Mouse (Mus musculus) MEL (cell line): Measurements from ENCODE around the gene Scamp4. TPM values are rescaled to one million over a fixed set of nuclear protein-coding genes. Genes with fewer than 3 reads are reported as not detected.

ENCODE experiments used
- DNase-seq: peaks from one replicate; pipeline ENCODE4 v3.0.0; 2011; ENCODE audit warnings: low read depth, low spot score
- H3K27ac ChIP-seq: 2 replicates; pipeline ENCODE4 v1.5.1; 2012; ENCODE audit warnings: low read depth, mild to moderate bottlenecking, control low read depth, low read length, moderate library complexity; ENCODE audit not compliant: control insufficient read depth
- H3K27me3 ChIP-seq, 2 experiments: fragments of 150-350 bp in 1 of 2; sonication (generic) in 1 of 2; 2 replicates each; pipeline ENCODE4 v1.6.1; 2012; ENCODE audit warnings: low read length in 2 of 2, mild to moderate bottlenecking in 2 of 2, improper control_type of control experiment in 1 of 2, moderate library complexity in 1 of 2; ENCODE audit not compliant: insufficient read depth in 2 of 2, control insufficient read depth in 1 of 2
- H3K36me3 ChIP-seq, 2 experiments: 2 replicates each; pipeline ENCODE4 v1.6.1; 2012 to 2014; ENCODE audit warnings: low read length in 2 of 2, improper control_type of control experiment in 1 of 2, inconsistent platforms in 1 of 2, mild to moderate bottlenecking in 1 of 2; ENCODE audit not compliant: insufficient read depth in 2 of 2, control insufficient read depth in 1 of 2
- H3K4me1 ChIP-seq, 2 experiments: fragments of 150-350 bp in 1 of 2; sonication (generic) in 1 of 2; 2 replicates each; pipeline ENCODE4 v1.6.1; 2012; ENCODE audit warnings: low read length in 2 of 2, improper control_type of control experiment in 1 of 2, mild to moderate bottlenecking in 1 of 2; ENCODE audit not compliant: insufficient read depth in 2 of 2, control insufficient read depth in 1 of 2
- H3K4me3 ChIP-seq, 2 experiments: fragments of 150-350 bp in 1 of 2; sonication (generic) in 1 of 2; 2 replicates each; pipeline ENCODE4 v1.5.1; 2012; ENCODE audit warnings: low read depth in 2 of 2, low read length in 2 of 2, mild to moderate bottlenecking in 2 of 2, moderate library complexity in 2 of 2, control low read depth in 1 of 2, improper control_type of control experiment in 1 of 2; ENCODE audit not compliant: control insufficient read depth in 1 of 2, insufficient read depth in 1 of 2
- H3K79me2 ChIP-seq: 2 replicates; pipeline ENCODE4 v1.6.1; 2012; ENCODE audit warnings: mild to moderate bottlenecking, low read length, moderate library complexity; ENCODE audit not compliant: control insufficient read depth, poor library complexity, insufficient read depth
- H3K9ac ChIP-seq: 2 replicates; pipeline ENCODE4 v1.6.1; 2012; ENCODE audit warnings: low read depth, mild to moderate bottlenecking, control low read depth, low read length, moderate library complexity; ENCODE audit not compliant: control insufficient read depth, poor library complexity, severe bottlenecking
- H3K9me3 ChIP-seq: fragments of 150-350 bp; sonication (generic); replicated peaks from 2 replicates; pipeline ENCODE4 v1.6.1; 2012; ENCODE audit warnings: mild to moderate bottlenecking, low read length, improper control_type of control experiment, moderate library complexity; ENCODE audit not compliant: insufficient read depth
- BHLHE40 ChIP-seq: IDR thresholded peaks from 2 replicates; pipeline ENCODE4 v1.6.1; 2012; ENCODE audit warnings: low read depth, mild to moderate bottlenecking, inconsistent platforms, low read length, improper control_type of control experiment, borderline replicate concordance
- CTCF ChIP-seq, 3 experiments: IDR thresholded peaks in 2 of 3; conservative IDR thresholded peaks in 1 of 3; 2 replicates each; pipeline ENCODE4 v1.5.1; 2011 to 2012; ENCODE audit warnings: low read length in 3 of 3, low read depth in 2 of 3, mild to moderate bottlenecking in 2 of 3, improper control_type of control experiment in 1 of 3, inconsistent platforms in 1 of 3, mixed read lengths in 1 of 3, moderate library complexity in 1 of 3; ENCODE audit not compliant: control insufficient read depth in 1 of 3, insufficient read depth in 1 of 3, poor library complexity in 1 of 3, severe bottlenecking in 1 of 3
- E2F4 ChIP-seq: IDR thresholded peaks from 2 replicates; pipeline ENCODE4 v1.6.1; 2011; ENCODE audit warnings: low read depth, low read length, improper control_type of control experiment, borderline replicate concordance
- ELF1 ChIP-seq: IDR thresholded peaks from 2 replicates; pipeline ENCODE4 v1.6.1; 2014; ENCODE audit warnings: low read depth, mild to moderate bottlenecking, inconsistent platforms, low read length, improper control_type of control experiment, moderate library complexity
- EP300 ChIP-seq, 2 experiments: IDR thresholded peaks; 2 replicates each; pipeline ENCODE4 v1.6.1; 2011; ENCODE audit warnings: improper control_type of control experiment in 2 of 2, low read length in 2 of 2, low read depth in 1 of 2, mild to moderate bottlenecking in 1 of 2
- ETS1 ChIP-seq: IDR thresholded peaks from 2 replicates; pipeline ENCODE4 v1.6.1; 2012; ENCODE audit warnings: low read depth, mild to moderate bottlenecking, inconsistent platforms, low read length, improper control_type of control experiment, moderate library complexity
- HCFC1 ChIP-seq: IDR thresholded peaks from 2 replicates; pipeline ENCODE4 v1.6.1; 2012; ENCODE audit warnings: low read depth, mild to moderate bottlenecking, inconsistent platforms, low read length, improper control_type of control experiment, moderate library complexity
- JUND ChIP-seq: IDR thresholded peaks from 2 replicates; pipeline ENCODE4 v1.6.1; 2011; ENCODE audit warnings: low read depth, mild to moderate bottlenecking, improper control_type of control experiment, low read length
- KAT2A ChIP-seq: conservative IDR thresholded peaks from 2 replicates; pipeline ENCODE4 v1.6.1; 2012; ENCODE audit warnings: low read depth, low read length, improper control_type of control experiment, inconsistent platforms
- MAX ChIP-seq: IDR thresholded peaks from 2 replicates; pipeline ENCODE4 v1.6.1; 2011; ENCODE audit warnings: low read length, improper control_type of control experiment
- MAZ ChIP-seq: IDR thresholded peaks from 2 replicates; pipeline ENCODE4 v1.6.1; 2012; ENCODE audit warnings: low read depth, mild to moderate bottlenecking, inconsistent platforms, low read length, improper control_type of control experiment
- MEF2A ChIP-seq: IDR thresholded peaks from 2 replicates; pipeline ENCODE4 v1.6.1; 2014; ENCODE audit warnings: low read depth, mild to moderate bottlenecking, inconsistent platforms, low read length, improper control_type of control experiment; ENCODE audit not compliant: poor library complexity, insufficient replicate concordance, severe bottlenecking; ENCODE audit errors: extremely low read depth
- MXI1 ChIP-seq: IDR thresholded peaks from 2 replicates; pipeline ENCODE4 v1.6.1; 2011; ENCODE audit warnings: mild to moderate bottlenecking, low read depth, low read length, improper control_type of control experiment
- MYB ChIP-seq: IDR thresholded peaks from 2 replicates; pipeline ENCODE4 v1.6.1; 2011; ENCODE audit warnings: mild to moderate bottlenecking, low read depth, low read length, improper control_type of control experiment
- MYC ChIP-seq: IDR thresholded peaks from 2 replicates; pipeline ENCODE4 v1.6.1; 2011; ENCODE audit warnings: low read depth, mild to moderate bottlenecking, low read length, improper control_type of control experiment, moderate library complexity
- NRF1 ChIP-seq: IDR thresholded peaks from 2 replicates; pipeline ENCODE4 v1.6.1; 2014; ENCODE audit warnings: low read depth, mild to moderate bottlenecking, inconsistent platforms, low read length, improper control_type of control experiment, moderate library complexity; ENCODE audit not compliant: poor library complexity, insufficient read depth, severe bottlenecking
- POLR2AphosphoS5 ChIP-seq: IDR thresholded peaks from 2 replicates; pipeline ENCODE4 v1.6.1; 2012; ENCODE audit warnings: low read depth, borderline replicate concordance, mild to moderate bottlenecking, inconsistent platforms, low read length, moderate library complexity, mixed read lengths
- RAD21 ChIP-seq: IDR thresholded peaks from 2 replicates; pipeline ENCODE4 v1.6.1; 2011; ENCODE audit warnings: mild to moderate bottlenecking, low read depth, low read length, improper control_type of control experiment
- RCOR1 ChIP-seq: IDR thresholded peaks from 2 replicates; pipeline ENCODE4 v1.6.1; 2012; ENCODE audit warnings: low read depth, mild to moderate bottlenecking, inconsistent platforms, low read length, improper control_type of control experiment
- SIN3A ChIP-seq: IDR thresholded peaks from 2 replicates; pipeline ENCODE4 v1.6.1; 2012; ENCODE audit warnings: low read length, improper control_type of control experiment, inconsistent platforms
- TAL1 ChIP-seq: IDR thresholded peaks from 2 replicates; pipeline ENCODE4 v1.6.1; 2012; ENCODE audit warnings: mild to moderate bottlenecking, inconsistent platforms, low read length, moderate library complexity, mixed read lengths
- TBP ChIP-seq: IDR thresholded peaks from 2 replicates; pipeline ENCODE4 v1.8.0; 2011; ENCODE audit warnings: low read depth, low read length, improper control_type of control experiment
- UBTF ChIP-seq: IDR thresholded peaks from 2 replicates; pipeline ENCODE4 v1.6.1; 2012; ENCODE audit warnings: low read depth, mild to moderate bottlenecking, inconsistent platforms, low read length, improper control_type of control experiment, moderate library complexity, borderline replicate concordance; ENCODE audit not compliant: insufficient read depth
- ZMIZ1 ChIP-seq: IDR thresholded peaks from 2 replicates; pipeline ENCODE4 v1.6.1; 2012; ENCODE audit warnings: low read depth, mild to moderate bottlenecking, inconsistent platforms, low read length, improper control_type of control experiment, moderate library complexity
- ZNF384 ChIP-seq: IDR thresholded peaks from 2 replicates; pipeline ENCODE4 v1.6.1; 2012; ENCODE audit warnings: low read depth, mild to moderate bottlenecking, inconsistent platforms, low read length, improper control_type of control experiment
- polyA plus RNA-seq, 2 experiments: library from polyadenylated mRNA; stranded (reverse) in 1 of 2; unstranded in 1 of 2; fragments of >175 nt in 1 of 2; fragments of >200 nt in 1 of 2; gene quantifications; 2 replicates each; pipeline versions ENCODE4 v1.2.1 to v1.2.4; 2012; ENCODE audit warnings: low replicate concordance in 2 of 2, low read depth in 1 of 2; ENCODE audit not compliant: insufficient read length in 2 of 2, insufficient read depth in 1 of 2, missing spikeins in 1 of 2
- total RNA-seq: library from RNA; depleted of rRNA; stranded (reverse); fragments of 300-350 nt; gene quantifications from 2 replicates; pipeline ENCODE4 v1.2.3, GENCODE M21; 2012

The Scamp4 gene
- total and polyA plus RNA-seq, 3 experiments = 34.2 to 140 TPM; not detected in 1

DNA sequence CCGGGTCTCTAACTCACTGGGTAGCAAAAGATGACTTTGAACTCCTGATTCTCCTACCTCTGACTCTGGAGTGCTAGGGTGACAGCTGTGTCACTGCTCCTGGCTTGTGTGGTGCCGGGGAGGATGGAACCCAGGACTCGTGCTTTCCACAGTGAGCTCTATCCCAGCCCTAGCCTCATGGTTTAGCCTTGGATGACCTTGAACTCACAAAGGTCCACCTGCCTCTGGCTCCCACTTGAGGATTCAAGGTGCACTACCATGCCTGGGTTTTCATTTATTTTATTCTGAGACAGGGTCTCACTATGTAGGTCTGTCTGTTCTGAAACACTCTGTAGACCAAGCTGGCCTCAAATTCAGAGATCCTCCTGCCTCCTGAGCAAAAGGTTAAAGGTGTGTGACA is 11.1 kb downstream of the Scamp4 start:
- Histone ChIP-seq H3K27me3 (no peaks in the 10 kb centered on the region), H3K9me3 (no peaks in the 10 kb centered on the region), H3K4me3 (no peak overlapping the region), H3K9ac (no peak overlapping the region), H3K36me3 (peaks cover 0 to 2% of the 10 kb centered on the region in 2 experiments; a peak in 1 of 4 replicates), H3K4me1 (no peaks in the 10 kb centered on the region), H3K27ac (no peak overlapping the region), H3K79me2 (no peaks in the 10 kb centered on the region)
- TF ChIP-seq BHLHE40 (no peak), TAL1 (no peak), MEF2A (no peak), JUND (no peak), MAZ (no peak)
- DNase-seq = no peak

DNA sequence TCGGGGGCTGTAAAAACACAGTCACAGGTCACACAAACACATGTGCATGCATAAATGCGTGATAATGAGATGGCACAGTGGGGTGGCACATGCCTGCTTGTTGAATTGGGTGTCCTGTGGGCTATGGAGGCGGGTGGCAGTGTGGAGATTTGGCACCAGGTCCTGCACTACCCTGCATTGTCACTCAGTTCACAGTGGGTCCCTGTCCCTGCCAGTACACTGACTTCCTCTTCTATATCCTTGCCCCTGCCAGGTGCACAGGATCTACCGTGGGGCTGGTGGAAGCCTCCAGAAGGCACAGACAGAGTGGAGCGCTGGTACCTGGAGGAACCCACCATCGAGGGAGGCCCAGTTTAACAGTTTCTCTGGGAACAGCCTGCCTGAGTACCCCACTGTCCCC is 11.7 kb downstream of the Scamp4 start:
- H3K9me3 ChIP-seq = no peaks in the 10 kb centered on the region
- DNase-seq = no peak
- peaks cover 0 to 2% of the 10 kb centered on the region in 2 experiments; a peak in 1 of 4 replicates for H3K36me3 ChIP-seq
- no peak overlapping the region for H3K27ac ChIP-seq
- no peaks in the 10 kb centered on the region for H3K79me2 ChIP-seq
- no peak overlapping the region for H3K4me3 ChIP-seq
- no peaks in the 10 kb centered on the region for H3K27me3 ChIP-seq
- no peaks in the 10 kb centered on the region for H3K4me1 ChIP-seq
- TF ChIP-seq ETS1 (no peak), RCOR1 (no peak), MYB (no peak), MEF2A (no peak), POLR2AphosphoS5 (no peak), TBP (no peak), NRF1 (no peak), MXI1 (no peak), MYC (no peak), CTCF (IDR thresholded peaks at IDR 0.05 in 2 of 3, conservative IDR thresholded peaks at IDR 0.05 in 1 of 3; ENCODE audit: control insufficient read depth in 1 of 3, insufficient read depth in 1 of 3, low read depth in 2 of 3, low read length in 3 of 3, poor library complexity in 1 of 3, severe bottlenecking in 1 of 3) (no peak), JUND (no peak)
- TF ChIP-seq, all 39 proteins: peak for 0
- H3K9ac ChIP-seq = no peak overlapping the region

DNA sequence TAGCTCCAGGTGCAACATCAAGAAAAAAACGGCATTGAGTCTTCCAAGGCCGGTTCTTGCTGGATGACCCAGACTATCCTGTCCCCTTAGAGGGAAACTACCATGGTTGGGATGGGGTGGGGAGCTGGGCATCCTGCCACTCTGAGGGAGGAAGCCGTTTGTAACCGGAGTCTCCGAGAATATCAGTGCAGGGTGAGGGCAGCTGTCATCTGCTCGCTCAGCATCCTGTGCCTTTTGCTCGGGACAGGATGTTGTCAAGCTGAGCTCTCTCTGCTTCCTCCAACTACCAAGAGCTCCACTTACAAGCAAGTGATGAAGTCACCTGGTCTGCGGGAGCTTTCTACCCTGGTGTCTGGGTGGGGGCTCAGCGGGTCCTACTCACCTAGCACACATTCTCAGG is 15.5 kb downstream of the Scamp4 start:
- peaks cover 0 to 2% of the 10 kb centered on the region in 2 experiments; a peak in 1 of 4 replicates for H3K36me3 ChIP-seq
- peaks cover 6% of the 10 kb centered on the region for H3K79me2 ChIP-seq
- no peak for DNase-seq
- no peak overlapping the region for H3K9ac ChIP-seq
- no peak overlapping the region for H3K4me3 ChIP-seq
- peaks cover 0 to 6% of the 10 kb centered on the region in 2 experiments; a peak in 1 of 4 replicates for H3K4me1 ChIP-seq
- H3K9me3 ChIP-seq = no peaks in the 10 kb centered on the region
- H3K27me3 ChIP-seq = no peaks in the 10 kb centered on the region
- no peak overlapping the region for H3K27ac ChIP-seq
- TF ChIP-seq MYB = no peak
- no peak for TF ChIP-seq EP300 (IDR thresholded peaks at IDR 0.05; ENCODE audit: low read depth in 1 of 2, low read length in 2 of 2)
- TF ChIP-seq TBP = no peak
- no peak for TF ChIP-seq ELF1
- no peak for TF ChIP-seq MAX
- TF ChIP-seq SIN3A = no peak
- TF ChIP-seq ZMIZ1 = no peak
- no peak for TF ChIP-seq MEF2A
- TF ChIP-seq HCFC1 = no peak
- TF ChIP-seq ZNF384 = no peak
- no peak for TF ChIP-seq JUND
- no peak for TF ChIP-seq UBTF
- TF ChIP-seq KAT2A = no peak
- TF ChIP-seq RAD21 = no peak
- no peak for TF ChIP-seq E2F4
- TF ChIP-seq RCOR1 = no peak
